Mouse (Mus musculus): ENCODE data around the gene Gm36245. TPM values are rescaled to one million over a fixed set of nuclear protein-coding genes. Genes with fewer than 3 reads are reported as not detected.
"Not testable (repeated sequence)": the region's sequence is repeated elsewhere in the genome, so short reads cannot be mapped to it uniquely, and the experiment has no call there.

Gm36245 gene
- total RNA-seq, 2 experiments from 2014 or later: not detected

- Histone ChIP-seq H3K27ac (no peak overlapping the region), H3K4me3 (no peak overlapping the region)
- intact Hi-C loops (cut with DNase I): no loop called here
- DNase-seq (ENCODE audit: extremely low spot score in 1 of 2, low spot score in 2 of 2): no peak
- TF ChIP-seq CTCF (IDR thresholded peaks at IDR 0.05): no peak
Measured at GRCm38 (mm10) chr15:77624710-77625109, 25.7 kb downstream of the Gm36245 start.

GRCm38 (mm10) chr15:77626471-77626870 is 27.4 kb downstream of the Gm36245 start:
- H3K27ac ChIP-seq; H3K4me3 ChIP-seq; DNase-seq (ENCODE audit: extremely low spot score in 1 of 2, low spot score in 2 of 2); intact Hi-C loops (cut with DNase I): not testable (repeated sequence)

GRCm38 (mm10) chr15:77628647-77629046 is 29.6 kb downstream of the Gm36245 start:
- DNase-seq (ENCODE audit: extremely low spot score in 1 of 2, low spot score in 2 of 2); H3K4me3 ChIP-seq; H3K27ac ChIP-seq; intact Hi-C loops (cut with DNase I): not testable (repeated sequence)

- DNase-seq (ENCODE audit: extremely low spot score in 1 of 2, low spot score in 2 of 2); H3K27ac ChIP-seq; H3K4me3 ChIP-seq; intact Hi-C loops (cut with DNase I): not testable (repeated sequence)
Measured at GRCm38 (mm10) chr15:77629822-77630221, 30.8 kb downstream of the Gm36245 start.

GRCm38 (mm10) chr15:77643176-77643575 is 44.1 kb downstream of the Gm36245 start, which contains the start of gene Apol11b:
Gene Apol11b (minus strand): TSS chr15:77643286.
- H3K27ac ChIP-seq; DNase-seq (ENCODE audit: extremely low spot score in 1 of 2, low spot score in 2 of 2); intact Hi-C loops (cut with DNase I); H3K4me3 ChIP-seq: not testable (repeated sequence)

GRCm38 (mm10) chr15:77651143-77651542 is 52.1 kb downstream of the Gm36245 start:
- not testable (repeated sequence) for DNase-seq (ENCODE audit: extremely low spot score in 1 of 2, low spot score in 2 of 2)

More at GRCm38 (mm10) chr15:77651143-77651542, 52.1 kb downstream of the Gm36245 start:
- H3K4me3 ChIP-seq; intact Hi-C loops (cut with DNase I); H3K27ac ChIP-seq: not testable (repeated sequence)

Other genes starting within 250 kb of the Gm36245 start
- under 1 TPM; 0.30 to 0.32 TPM for gene Apol7a, start 200.1 kb upstream of the Gm36245 start, total RNA-seq (2021)
- gene Apol9a, start 188.1 kb upstream of the Gm36245 start, total RNA-seq (2021): not detected
- not detected for gene Apol7b, start 151.8 kb upstream of the Gm36245 start, total RNA-seq (2021)
- not detected for gene Apol10a, start 122.2 kb upstream of the Gm36245 start, total RNA-seq (2021)
- gene Apol11a, start 91.0 kb upstream of the Gm36245 start, total RNA-seq (2021): not detected
- not detected for gene Apol7c, start 65.9 kb upstream of the Gm36245 start, total RNA-seq (2021)
- not detected for gene 1700025B11Rik, start 37.4 kb upstream of the Gm36245 start, total RNA-seq (2021)
- gene Apol10b, start 3.1 kb upstream of the Gm36245 start, total RNA-seq (2021): under 1 TPM in 1 of 2 experiments, not detected in 1; 0.18 TPM
- gene Apol11b, start 44.0 kb downstream of the Gm36245 start, total RNA-seq (2021): under 1 TPM in 1 of 2 experiments, not detected in 1; 0.23 TPM
- under 1 TPM in 1 of 2 experiments, not detected in 1; 0.14 TPM for gene Apol7e, start 99.6 kb downstream of the Gm36245 start, total RNA-seq (2021)
- not detected for gene Apol9b, start 129.8 kb downstream of the Gm36245 start, total RNA-seq (2021)
- gene Apol8, start 157.7 kb downstream of the Gm36245 start, total RNA-seq (2021): 1 to 10 TPM; 5.1 to 5.8 TPM
- gene Myh9, start 242.9 kb downstream of the Gm36245 start, total RNA-seq (2021): 10 to 100 TPM; 81.2 to 91.4 TPM